Mouse (Mus musculus) spleen, adult 2 months (tissue): ENCODE data around the gene Wipf1.

Source experiments
- CTCF ChIP-seq: fragments of 200-500 bp; IDR thresholded peaks from 2 replicates; pipeline ENCODE4 v1.5.1; 2011; ENCODE audit warnings: mild to moderate bottlenecking, inconsistent platforms; ENCODE audit not compliant: insufficient read depth, insufficient read length, insufficient replicate concordance; ENCODE audit errors: extremely low read depth
- POLR2A ChIP-seq: fragments of 200-500 bp; IDR thresholded peaks from 2 replicates; pipeline ENCODE4 v1.6.1; 2011; ENCODE audit warnings: low read depth, low read length, inconsistent platforms

GRCm38 (mm10) chr2:73493517-73493916, 36.0 kb downstream of the Wipf1 start:
- TF ChIP-seq CTCF: no peak
- TF ChIP-seq POLR2A: no peak
